Mouse (Mus musculus): Measurements from ENCODE around the gene Brwd1. TPM values are rescaled to one million over a fixed set of nuclear protein-coding genes. Genes with fewer than 3 reads are reported as not detected.

Gene Brwd1
- total and polyA plus RNA-seq, 2 experiments from 2014 or later = 145 to 196 TPM

DNA sequence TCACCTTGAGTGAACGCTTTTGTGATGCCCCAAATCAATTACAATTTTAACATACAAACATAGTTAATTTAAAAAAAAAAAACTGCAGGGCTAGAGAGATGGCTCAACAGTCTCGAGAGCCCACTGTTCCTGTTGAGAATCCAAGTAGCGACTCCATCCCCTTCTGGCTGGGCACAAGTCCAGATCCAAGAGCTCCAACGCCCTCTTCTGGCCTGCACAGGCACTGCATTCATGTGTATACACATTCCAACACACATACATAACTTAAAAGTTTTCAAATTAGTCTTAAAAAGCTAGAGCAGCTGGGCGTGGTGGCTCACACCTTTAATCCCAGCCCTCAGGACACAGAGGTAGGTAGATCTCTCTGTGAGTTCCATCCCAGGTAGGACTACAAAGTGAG is 125.7 kb downstream of the Brwd1 start:
- no peaks in the 10 kb centered on the region for H3K9me3 ChIP-seq (ENCODE audit: low read length)
- H3K27ac ChIP-seq (ENCODE audit: low read depth, low read length) = no peak overlapping the region
- ATAC-seq (no peak), DNase-seq (peak; percentile 19)
- H3K4me3 ChIP-seq (ENCODE audit: low read depth, low read length) = no peak overlapping the region
- peak; percentile 57 for TF ChIP-seq CTCF (IDR thresholded peaks at IDR 0.05; ENCODE audit: low read depth)
- no peak overlapping the region for H3K9ac ChIP-seq
- H3K27me3 ChIP-seq (ENCODE audit: insufficient read depth, low read length) = no peaks in the 10 kb centered on the region
- 55% methylated on average over 5 of the region's 5 CpGs for WGBS
- H3K36me3 ChIP-seq (ENCODE audit: insufficient read depth) = no peaks in the 10 kb centered on the region
- no peak overlapping the region for H3K4me2 ChIP-seq (ENCODE audit: low read depth)
- no peaks in the 10 kb centered on the region for H3K4me1 ChIP-seq (ENCODE audit: insufficient read depth)

DNA sequence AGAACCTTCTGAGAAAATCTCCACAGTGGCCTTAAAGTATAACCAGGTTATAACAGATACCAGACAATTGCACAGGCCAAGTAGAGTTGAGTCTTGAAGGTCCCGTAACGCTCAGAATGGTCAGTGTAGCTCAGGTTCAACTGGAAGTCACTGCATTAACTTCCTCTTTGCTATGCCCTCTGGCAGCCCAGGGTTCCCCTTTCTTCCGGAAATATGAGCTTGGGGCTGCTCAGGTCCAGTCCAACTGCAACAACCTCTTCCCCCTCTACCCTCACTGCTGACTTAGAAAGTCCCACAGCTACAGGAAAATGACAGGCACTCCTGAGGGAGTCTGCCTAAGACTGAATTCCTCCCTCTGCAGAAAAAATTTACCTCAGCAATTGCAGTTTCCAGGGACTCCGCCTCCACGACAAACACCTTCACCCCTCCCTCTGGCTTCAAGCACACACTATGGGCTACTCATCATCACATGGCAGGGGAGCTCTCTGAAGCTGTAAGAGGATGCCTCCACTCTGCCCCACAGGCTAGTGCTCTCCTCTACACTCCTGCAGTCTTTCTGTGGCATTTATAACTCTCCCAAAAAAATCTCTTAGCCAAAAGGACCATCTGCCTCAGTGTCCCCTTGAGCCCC is 126.5 kb downstream of the Brwd1 start:
- 90% methylated on average over 5 of the region's 5 CpGs for WGBS
- no peaks in the 10 kb centered on the region for H3K27me3 ChIP-seq (ENCODE audit: insufficient read depth, low read length)

DNA sequence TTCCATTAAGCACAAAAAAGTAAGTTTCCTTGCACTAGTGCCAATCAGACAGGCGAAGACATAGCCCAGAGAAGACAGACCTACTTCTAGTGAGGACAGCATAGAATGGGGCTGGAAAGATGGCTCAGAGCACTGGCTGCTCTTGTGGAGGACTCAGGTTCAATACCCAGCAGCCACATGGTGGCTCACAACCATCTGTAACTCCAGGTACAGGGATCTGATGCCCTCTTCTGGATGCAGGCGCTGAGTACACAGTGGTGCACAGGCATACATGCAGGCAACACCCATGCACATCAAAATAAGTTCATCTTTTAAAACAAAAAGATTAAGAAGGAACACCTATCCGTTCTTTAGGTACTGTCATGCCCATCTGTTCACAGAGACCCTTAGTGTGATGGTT is 128.0 kb downstream of the Brwd1 start:
- no peak for ATAC-seq
- no peak for DNase-seq
- Histone ChIP-seq H3K9me3 (ENCODE audit: low read length) (no peaks in the 10 kb centered on the region), H3K4me3 (ENCODE audit: low read depth, low read length) (no peak overlapping the region), H3K27ac (ENCODE audit: low read depth, low read length) (no peak overlapping the region), H3K9ac (no peak overlapping the region), H3K4me2 (ENCODE audit: low read depth) (no peak overlapping the region), H3K36me3 (ENCODE audit: insufficient read depth) (no peaks in the 10 kb centered on the region), H3K27me3 (ENCODE audit: insufficient read depth, low read length) (no peaks in the 10 kb centered on the region), H3K4me1 (ENCODE audit: insufficient read depth) (no peaks in the 10 kb centered on the region)
- no peak for TF ChIP-seq CTCF (IDR thresholded peaks at IDR 0.05; ENCODE audit: low read depth)
- WGBS = 87% methylated on average over 3 of the region's 3 CpGs

More for the DNA sequence above, 126.5 kb downstream of the Brwd1 start:
- H3K9me3 ChIP-seq (ENCODE audit: low read length) = no peaks in the 10 kb centered on the region
- no peak overlapping the region for H3K4me3 ChIP-seq (ENCODE audit: low read depth, low read length)
- no peaks in the 10 kb centered on the region for H3K4me1 ChIP-seq (ENCODE audit: insufficient read depth)
- H3K36me3 ChIP-seq (ENCODE audit: insufficient read depth) = no peaks in the 10 kb centered on the region
- DNase-seq (no peak), ATAC-seq (no peak)
- H3K4me2 ChIP-seq (ENCODE audit: low read depth) = no peak overlapping the region
- H3K27ac ChIP-seq (ENCODE audit: low read depth, low read length) = no peak overlapping the region
- no peak overlapping the region for H3K9ac ChIP-seq
- no peak for TF ChIP-seq CTCF (IDR thresholded peaks at IDR 0.05; ENCODE audit: low read depth)

GRCm38 (mm10) chr16:95953159-95953650 is 129.1 kb downstream of the Brwd1 start:
- DNase-seq (no peak), ATAC-seq (no peak)
- H3K9me3 ChIP-seq (ENCODE audit: low read length) = no peaks in the 10 kb centered on the region
- 92% methylated on average over 4 of the region's 4 CpGs for WGBS
- H3K9ac ChIP-seq = no peak overlapping the region
- H3K4me2 ChIP-seq (ENCODE audit: low read depth) = no peak overlapping the region
- no peak overlapping the region for H3K27ac ChIP-seq (ENCODE audit: low read depth, low read length)
- no peaks in the 10 kb centered on the region for H3K27me3 ChIP-seq (ENCODE audit: insufficient read depth, low read length)
- no peak for TF ChIP-seq CTCF (IDR thresholded peaks at IDR 0.05; ENCODE audit: low read depth)
- no peaks in the 10 kb centered on the region for H3K36me3 ChIP-seq (ENCODE audit: insufficient read depth)
- H3K4me3 ChIP-seq (ENCODE audit: low read depth, low read length) = no peak overlapping the region
- no peaks in the 10 kb centered on the region for H3K4me1 ChIP-seq (ENCODE audit: insufficient read depth)

GRCm38 (mm10) chr16:95951471-95951870 is 130.9 kb downstream of the Brwd1 start:
- Histone ChIP-seq H3K27ac (ENCODE audit: low read depth, low read length) (no peak overlapping the region), H3K27me3 (ENCODE audit: insufficient read depth, low read length) (peaks cover 6% of the 10 kb centered on the region; the same call in 1 of the 2 replicates), H3K36me3 (ENCODE audit: insufficient read depth) (no peaks in the 10 kb centered on the region), H3K4me2 (ENCODE audit: low read depth) (no peak overlapping the region), H3K4me1 (ENCODE audit: insufficient read depth) (no peaks in the 10 kb centered on the region), H3K9ac (no peak overlapping the region), H3K9me3 (ENCODE audit: low read length) (no peaks in the 10 kb centered on the region), H3K4me3 (ENCODE audit: low read depth, low read length) (no peak overlapping the region)
- no peak for ATAC-seq
- 100% methylated on average over 2 of the region's 2 CpGs for WGBS
- no peak for TF ChIP-seq CTCF (IDR thresholded peaks at IDR 0.05; ENCODE audit: low read depth)
- no peak for DNase-seq

DNA sequence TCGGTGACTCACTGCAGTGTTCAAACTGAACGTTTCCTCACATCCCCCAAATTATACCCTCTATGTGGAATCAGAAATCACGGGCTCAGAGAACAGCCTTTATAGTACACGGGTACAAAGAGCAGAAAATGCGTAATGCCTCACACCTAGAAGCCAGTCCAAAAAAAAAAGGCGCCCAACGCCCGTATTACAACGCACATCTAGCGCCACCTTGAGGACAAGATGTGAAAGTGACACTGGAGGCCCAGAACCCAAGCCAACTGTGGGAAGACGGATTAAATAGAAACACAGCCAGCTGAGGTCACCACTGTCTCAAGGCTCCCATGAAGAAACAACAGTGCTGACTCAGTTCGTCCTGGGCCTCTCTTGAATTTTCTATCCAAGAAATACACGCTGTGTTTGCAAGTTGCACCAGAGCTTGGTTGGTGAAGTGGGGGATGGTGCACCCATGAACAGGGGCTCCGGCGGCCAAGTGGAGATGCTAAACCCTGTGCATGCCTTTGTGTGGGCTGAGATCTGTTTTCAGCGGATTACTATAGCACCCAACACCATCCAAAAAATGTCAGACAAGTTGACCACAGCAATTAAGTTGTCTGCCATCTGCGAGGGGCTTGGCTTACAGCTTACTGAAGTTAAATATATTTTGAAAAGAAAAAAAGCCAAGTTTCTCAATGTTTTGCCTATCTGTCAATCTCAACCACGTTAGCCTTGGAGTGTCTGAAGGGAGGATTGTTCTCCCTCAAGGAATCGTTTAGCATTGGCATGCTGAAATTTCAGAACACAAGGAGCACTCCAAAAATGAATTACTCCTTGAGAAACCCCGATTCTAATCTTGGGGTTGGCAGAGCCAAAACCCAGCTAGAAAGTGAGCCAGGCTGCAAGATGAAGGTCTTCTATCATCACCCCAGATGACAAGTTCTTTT is 136.7 kb downstream of the Brwd1 start:
- no peak overlapping the region for H3K9ac ChIP-seq
- WGBS = 11% methylated on average over 20 of the region's 20 CpGs
- ATAC-seq (peak; percentile 82), DNase-seq (peak; percentile 94)
- no peaks in the 10 kb centered on the region for H3K36me3 ChIP-seq (ENCODE audit: insufficient read depth)
- no peak overlapping the region for H3K27ac ChIP-seq (ENCODE audit: low read depth, low read length)
- peak overlapping the region; percentile 18 for H3K4me2 ChIP-seq (ENCODE audit: low read depth)
- H3K9me3 ChIP-seq (ENCODE audit: low read length) = no peaks in the 10 kb centered on the region
- no peak overlapping the region for H3K4me3 ChIP-seq (ENCODE audit: low read depth, low read length)
- peaks cover 7% of the 10 kb centered on the region; the same call in 1 of the 2 replicates for H3K27me3 ChIP-seq (ENCODE audit: insufficient read depth, low read length)
- peaks cover 5% of the 10 kb centered on the region; the same call in 1 of the 2 replicates for H3K4me1 ChIP-seq (ENCODE audit: insufficient read depth)
- TF ChIP-seq CTCF (IDR thresholded peaks at IDR 0.05; ENCODE audit: low read depth) = peak; percentile 97

- ATAC-seq (no peak), DNase-seq (no peak)
- no peak overlapping the region for H3K27ac ChIP-seq (ENCODE audit: low read depth, low read length)
- no peak overlapping the region for H3K9ac ChIP-seq
- no peaks in the 10 kb centered on the region for H3K36me3 ChIP-seq (ENCODE audit: insufficient read depth)
- peaks cover 7% of the 10 kb centered on the region; the same call in 1 of the 2 replicates for H3K27me3 ChIP-seq (ENCODE audit: insufficient read depth, low read length)
- no peak for TF ChIP-seq CTCF (IDR thresholded peaks at IDR 0.05; ENCODE audit: low read depth)
- peaks cover 5% of the 10 kb centered on the region; the same call in 1 of the 2 replicates for H3K4me1 ChIP-seq (ENCODE audit: insufficient read depth)
- H3K9me3 ChIP-seq (ENCODE audit: low read length) = no peaks in the 10 kb centered on the region
- no peak overlapping the region for H3K4me3 ChIP-seq (ENCODE audit: low read depth, low read length)
- 86% methylated on average over 6 of the region's 6 CpGs for WGBS
- H3K4me2 ChIP-seq (ENCODE audit: low read depth) = no peak overlapping the region
Observed at GRCm38 (mm10) chr16:95943186-95943585, 139.1 kb downstream of the Brwd1 start.

Small RNAs within 50 kb of the gene (microRNA-seq; reads per million reads assigned to microRNA genes)
- 0 reads per million in 2 experiments for gene Gm27833

Other genes starting within 250 kb of the Brwd1 start
- gene Psmg1, start 91.6 kb downstream of the Brwd1 start, total RNA-seq (2014; rRNA removed) = 35.2 and 49.2 TPM in 2 replicates
- gene Psmg1, start 91.6 kb downstream of the Brwd1 start, polyA plus RNA-seq (2015; fragmentation: Nextera tagmentation; extraction: Ambion mirVana) = 54.0 and 59.1 TPM in 2 replicates
- 141 and 166 TPM in 2 replicates for gene Hmgn1, start 45.2 kb upstream of the Brwd1 start, total RNA-seq (2014; rRNA removed)
- gene Hmgn1, start 45.2 kb upstream of the Brwd1 start, polyA plus RNA-seq (2015; fragmentation: Nextera tagmentation; extraction: Ambion mirVana) = 241 and 247 TPM in 2 replicates
- gene Wrb, start 62.9 kb upstream of the Brwd1 start, total RNA-seq (2014; rRNA removed) = 178 and 180 TPM in 2 replicates
- 157 and 193 TPM in 2 replicates for gene Wrb, start 62.9 kb upstream of the Brwd1 start, polyA plus RNA-seq (2015; fragmentation: Nextera tagmentation; extraction: Ambion mirVana)
- 2.8 and 3.9 TPM in 2 replicates for gene Lca5l, start 109.7 kb upstream of the Brwd1 start, total RNA-seq (2014; rRNA removed)
- gene Lca5l, start 109.7 kb upstream of the Brwd1 start, polyA plus RNA-seq (2015; fragmentation: Nextera tagmentation; extraction: Ambion mirVana) = 1.4 and 2.1 TPM in 2 replicates
- gene Sh3bgr, start 117.9 kb upstream of the Brwd1 start, total RNA-seq (2014; rRNA removed) = 0.69 and 0.86 TPM in 2 replicates
- gene Sh3bgr, start 117.9 kb upstream of the Brwd1 start, polyA plus RNA-seq (2015; fragmentation: Nextera tagmentation; extraction: Ambion mirVana) = 3.1 and 3.2 TPM in 2 replicates
- 4.1 and 5.5 TPM in 2 replicates for gene B3galt5, start 153.3 kb upstream of the Brwd1 start, total RNA-seq (2014; rRNA removed)
- gene B3galt5, start 153.3 kb upstream of the Brwd1 start, polyA plus RNA-seq (2015; fragmentation: Nextera tagmentation; extraction: Ambion mirVana) = 1.9 and 3.6 TPM in 2 replicates

Measured in forebrain, postnatal 0 days (tissue).